Mouse (Mus musculus) embryonic facial prominence, embryonic 11.5 days (tissue): ENCODE measurements around the gene Erp27. TPM values are rescaled to one million over a fixed set of nuclear protein-coding genes. Genes with fewer than 3 reads are reported as not detected.
"Not testable (repeated sequence)": the region's sequence is repeated elsewhere in the genome, so short reads cannot be mapped to it uniquely, and the experiment has no call there.

Experiments
- ATAC-seq: fragments of 200-750 bp; cut with Nextera tagmentation; replicated peaks from 2 replicates; pipeline ENCODE4 v1.8.0; 2017; ENCODE audit warnings: low read depth; ENCODE audit not compliant: insufficient number of reproducible peaks, low FRiP score, low TSS enrichment
- DNase-seq: peaks from one replicate; pipeline ENCODE4 v3.0.0-alpha.2; 2015; ENCODE audit warnings: low spot score
- H3K27ac ChIP-seq: fragments of 300-500 bp; sonication (generic); replicated peaks from 2 replicates; pipeline ENCODE4 v1.5.1; 2014; ENCODE audit warnings: mild to moderate bottlenecking, low read depth, low read length, control low read depth
- H3K27me3 ChIP-seq: fragments of 300-500 bp; sonication (generic); 2 replicates; pipeline ENCODE4 v1.6.1; 2014; ENCODE audit warnings: mild to moderate bottlenecking, low read length, moderate library complexity, mixed read lengths; ENCODE audit not compliant: control insufficient read depth, insufficient read depth
- H3K36me3 ChIP-seq: fragments of 300-500 bp; sonication (generic); replicated peaks from 2 replicates; pipeline ENCODE4 v1.6.1; 2014; ENCODE audit warnings: low read depth, mild to moderate bottlenecking, low read length, moderate library complexity, mixed read lengths; ENCODE audit not compliant: control insufficient read depth, insufficient read depth
- H3K4me1 ChIP-seq: fragments of 300-500 bp; sonication (generic); 2 replicates; pipeline ENCODE4 v1.6.1; 2014; ENCODE audit warnings: low read length, mixed read lengths; ENCODE audit not compliant: control insufficient read depth, insufficient read depth
- H3K4me2 ChIP-seq: fragments of 300-500 bp; sonication (generic); 2 replicates; pipeline ENCODE4 v1.6.1; 2014; ENCODE audit warnings: low read depth, mild to moderate bottlenecking, control low read depth, low read length, moderate library complexity
- H3K4me3 ChIP-seq: fragments of 300-500 bp; sonication (generic); 2 replicates; pipeline ENCODE4 v1.5.1; 2014; ENCODE audit warnings: low read depth, low read length, control low read depth
- H3K9ac ChIP-seq: fragments of 300-500 bp; sonication (generic); replicated peaks from 2 replicates; pipeline ENCODE4 v1.6.1; 2014; ENCODE audit warnings: mild to moderate bottlenecking, control low read depth, low read length
- H3K9me3 ChIP-seq: fragments of 300-500 bp; sonication (generic); replicated peaks from 2 replicates; pipeline ENCODE4 v1.6.1; 2016; ENCODE audit warnings: mild to moderate bottlenecking, low read length, inconsistent platforms, mixed read lengths; ENCODE audit not compliant: control insufficient read depth
- WGBS: fragments of 180-500 bp; shearing (Covaris S2); extraction: QIAGEN DNeasy Blood & Tissue Kit; methylation state at CpG from one replicate; pipeline ENCODE4 v1.1.7; 2014; 5-methylcytosine and 5-hydroxymethylcytosine counted together
- polyA plus RNA-seq: library from polyadenylated mRNA; unstranded; fragments of >200 nt; fragmentation: Nextera tagmentation; extraction: Ambion mirVana; gene quantifications from 2 replicates; pipeline ENCODE4 v1.2.1, GENCODE M21; 2014

Gene Erp27
- polyA plus RNA-seq, 1 experiment from 2014 or later: not detected

GRCm38 (mm10) chr6:136889067-136889466 is 32.9 kb downstream of the Erp27 start:
- Histone ChIP-seq H3K27ac (no peak overlapping the region), H3K9me3 (no peaks in the 10 kb centered on the region), H3K4me3 (no peak overlapping the region), H3K36me3 (no peaks in the 10 kb centered on the region), H3K27me3 (no peaks in the 10 kb centered on the region), H3K4me1 (no peaks in the 10 kb centered on the region), H3K9ac (no peak overlapping the region), H3K4me2 (no peak overlapping the region)
- DNase-seq (no peak), ATAC-seq (no peak)
- WGBS: 84% methylated on average over 6 of the region's 6 CpGs

- 74% methylated on average over 9 of the region's 9 CpGs for WGBS
- H3K4me2 ChIP-seq: no peak overlapping the region
- H3K9me3 ChIP-seq: no peaks in the 10 kb centered on the region
- no peaks in the 10 kb centered on the region for H3K4me1 ChIP-seq
- no peak for DNase-seq
- no peak overlapping the region for H3K4me3 ChIP-seq
- H3K27ac ChIP-seq: no peak overlapping the region
- no peak for ATAC-seq
- H3K27me3 ChIP-seq: no peaks in the 10 kb centered on the region
- no peak overlapping the region for H3K9ac ChIP-seq
- no peaks in the 10 kb centered on the region for H3K36me3 ChIP-seq
Measured at GRCm38 (mm10) chr6:136887854-136888253, 34.1 kb downstream of the Erp27 start.

- not testable (repeated sequence) for H3K9me3 ChIP-seq, H3K27ac ChIP-seq, H3K4me1 ChIP-seq, H3K9ac ChIP-seq, H3K4me3 ChIP-seq, H3K36me3 ChIP-seq, H3K4me2 ChIP-seq, H3K27me3 ChIP-seq, DNase-seq, ATAC-seq
- 44% methylated on average over 1 of the region's 1 CpGs for WGBS
Measured at GRCm38 (mm10) chr6:136884766-136885165, 37.2 kb downstream of the Erp27 start.

- DNase-seq: no peak
- Histone ChIP-seq H3K4me3 (no peak overlapping the region), H3K27me3 (no peaks in the 10 kb centered on the region), H3K9ac (no peak overlapping the region), H3K9me3 (no peaks in the 10 kb centered on the region), H3K4me2 (no peak overlapping the region), H3K27ac (no peak overlapping the region), H3K4me1 (no peaks in the 10 kb centered on the region), H3K36me3 (no peaks in the 10 kb centered on the region)
- WGBS: over 99% methylated on average over 6 of the region's 6 CpGs
- no peak for ATAC-seq
Measured at GRCm38 (mm10) chr6:136883961-136884360, 38.0 kb downstream of the Erp27 start.

- Histone ChIP-seq H3K4me1 (no peaks in the 10 kb centered on the region), H3K9ac (no peak overlapping the region), H3K9me3 (no peaks in the 10 kb centered on the region), H3K27ac (no peak overlapping the region), H3K4me2 (no peak overlapping the region), H3K4me3 (no peak overlapping the region), H3K27me3 (no peaks in the 10 kb centered on the region), H3K36me3 (no peaks in the 10 kb centered on the region)
- ATAC-seq (no peak), DNase-seq (no peak)
- WGBS: 85% methylated on average over 3 of the region's 3 CpGs
Measured at GRCm38 (mm10) chr6:136883431-136883915, 38.5 kb downstream of the Erp27 start.

- Histone ChIP-seq H3K36me3 (no peaks in the 10 kb centered on the region), H3K9ac (no peak overlapping the region), H3K27me3 (no peaks in the 10 kb centered on the region), H3K4me2 (no peak overlapping the region), H3K4me3 (no peak overlapping the region), H3K4me1 (no peaks in the 10 kb centered on the region), H3K9me3 (no peaks in the 10 kb centered on the region), H3K27ac (no peak overlapping the region)
- 55% methylated on average over 8 of the region's 8 CpGs for WGBS
- peak; percentile 3 for DNase-seq
- no peak for ATAC-seq
Measured at GRCm38 (mm10) chr6:136881678-136882077, 40.3 kb downstream of the Erp27 start.

GRCm38 (mm10) chr6:136875670-136876069 is 46.3 kb downstream of the Erp27 start, which contains the start of gene Mgp:
Gene Mgp, minus strand, starts transcription at chr6:136875823.
- DNase-seq: peak; percentile 52
- H3K27me3 ChIP-seq: no peaks in the 10 kb centered on the region
- H3K4me1 ChIP-seq: no peaks in the 10 kb centered on the region
- no peak for ATAC-seq
- 24% methylated on average over 9 of the region's 9 CpGs for WGBS
- no peak within 1 kb of the TSS for H3K27ac ChIP-seq
- no peak within 1 kb of the TSS for H3K4me3 ChIP-seq
- H3K4me2 ChIP-seq: peak within 1 kb of the TSS; percentile 19; the same call in 1 of the 2 replicates
- H3K9ac ChIP-seq: peak within 1 kb of the TSS; percentile 7
- H3K9me3 ChIP-seq: no peaks in the 10 kb centered on the region
- H3K36me3 ChIP-seq: no peaks in the 10 kb centered on the region

- 68% methylated on average over 8 of the region's 8 CpGs for WGBS
- Histone ChIP-seq H3K27ac (no peak overlapping the region), H3K4me3 (no peak overlapping the region), H3K36me3 (no peaks in the 10 kb centered on the region), H3K4me1 (no peaks in the 10 kb centered on the region), H3K9me3 (no peaks in the 10 kb centered on the region), H3K9ac (no peak overlapping the region), H3K27me3 (no peaks in the 10 kb centered on the region), H3K4me2 (no peak overlapping the region)
- DNase-seq (no peak), ATAC-seq (no peak)
Measured at GRCm38 (mm10) chr6:136874599-136874998, 47.4 kb downstream of the Erp27 start.
